Mouse (Mus musculus): ENCODE results near the gene Nedd9. TPM values are rescaled to one million over a fixed set of nuclear protein-coding genes. Genes with fewer than 3 reads are reported as not detected.

Gene Nedd9
- total and polyA plus RNA-seq, 3 experiments = 0.15 to 0.25 TPM; not detected in 1

GRCm38 (mm10) chr13:41341422-41341821, 145.7 kb downstream of the Nedd9 start:
- Histone ChIP-seq H3K9me3 (replicated peaks; ENCODE audit: insufficient read depth, low read length) (no peaks in the 10 kb centered on the region), H3K79me2 (ENCODE audit: control insufficient read depth, insufficient read depth, low read length, poor library complexity) (no peaks in the 10 kb centered on the region), H3K27me3 (ENCODE audit: control insufficient read depth in 1 of 2, insufficient read depth in 2 of 2, low read length in 2 of 2) (no peaks in the 10 kb centered on the region), H3K4me1 (ENCODE audit: control insufficient read depth in 1 of 2, insufficient read depth in 2 of 2, low read length in 2 of 2) (no peaks in the 10 kb centered on the region), H3K4me3 (ENCODE audit: control insufficient read depth in 1 of 2, insufficient read depth in 1 of 2, low read depth in 2 of 2, low read length in 2 of 2) (no peak overlapping the region), H3K36me3 (ENCODE audit: control insufficient read depth in 1 of 2, insufficient read depth in 2 of 2, low read length in 2 of 2) (no peaks in the 10 kb centered on the region), H3K27ac (ENCODE audit: control insufficient read depth, low read depth, low read length) (no peak overlapping the region), H3K9ac (ENCODE audit: control insufficient read depth, low read depth, low read length, poor library complexity, severe bottlenecking) (no peak overlapping the region)
- TF ChIP-seq MAX (IDR thresholded peaks at IDR 0.05; ENCODE audit: low read length) = no peak
- TF ChIP-seq CHD1 (IDR thresholded peaks at IDR 0.05; ENCODE audit: low read depth, low read length) = no peak
- TF ChIP-seq E2F4 (IDR thresholded peaks at IDR 0.05; ENCODE audit: borderline replicate concordance, low read depth, low read length) = no peak
- TF ChIP-seq MEF2A (IDR thresholded peaks at IDR 0.05; ENCODE audit: extremely low read depth, insufficient replicate concordance, low read depth, low read length, poor library complexity, severe bottlenecking) = no peak
- no peak for TF ChIP-seq MYC (IDR thresholded peaks at IDR 0.05; ENCODE audit: low read depth, low read length)
- no peak for TF ChIP-seq UBTF (IDR thresholded peaks at IDR 0.05; ENCODE audit: borderline replicate concordance, insufficient read depth, low read depth, low read length)
- no peak for TF ChIP-seq JUND (IDR thresholded peaks at IDR 0.05; ENCODE audit: low read depth, low read length)
- TF ChIP-seq MAZ (IDR thresholded peaks at IDR 0.05; ENCODE audit: low read depth, low read length) = no peak
- no peak for TF ChIP-seq ZMIZ1 (IDR thresholded peaks at IDR 0.05; ENCODE audit: low read depth, low read length)
- no peak for DNase-seq (ENCODE audit: low read depth, low spot score)

GRCm38 (mm10) chr13:41339653-41340351, 147.4 kb downstream of the Nedd9 start:
- Histone ChIP-seq H3K4me1 (ENCODE audit: control insufficient read depth in 1 of 2, insufficient read depth in 2 of 2, low read length in 2 of 2) (no peaks in the 10 kb centered on the region), H3K9ac (ENCODE audit: control insufficient read depth, low read depth, low read length, poor library complexity, severe bottlenecking) (no peak overlapping the region), H3K79me2 (ENCODE audit: control insufficient read depth, insufficient read depth, low read length, poor library complexity) (no peaks in the 10 kb centered on the region), H3K4me3 (ENCODE audit: control insufficient read depth in 1 of 2, insufficient read depth in 1 of 2, low read depth in 2 of 2, low read length in 2 of 2) (no peak overlapping the region), H3K36me3 (ENCODE audit: control insufficient read depth in 1 of 2, insufficient read depth in 2 of 2, low read length in 2 of 2) (no peaks in the 10 kb centered on the region), H3K27ac (ENCODE audit: control insufficient read depth, low read depth, low read length) (no peak overlapping the region), H3K27me3 (ENCODE audit: control insufficient read depth in 1 of 2, insufficient read depth in 2 of 2, low read length in 2 of 2) (no peaks in the 10 kb centered on the region), H3K9me3 (replicated peaks; ENCODE audit: insufficient read depth, low read length) (no peaks in the 10 kb centered on the region)
- TF ChIP-seq CHD2 (IDR thresholded peaks at IDR 0.05; ENCODE audit: low read length) (no peak), MAX (IDR thresholded peaks at IDR 0.05; ENCODE audit: low read length) (no peak), GABPA (IDR thresholded peaks at IDR 0.05; ENCODE audit: low read depth, low read length) (no peak), USF1 (IDR thresholded peaks at IDR 0.05; ENCODE audit: low read depth, low read length) (no peak)
- no peak for DNase-seq (ENCODE audit: low read depth, low spot score)

- no peaks in the 10 kb centered on the region for H3K27me3 ChIP-seq (ENCODE audit: control insufficient read depth in 1 of 2, insufficient read depth in 2 of 2, low read length in 2 of 2)
- no peaks in the 10 kb centered on the region for H3K36me3 ChIP-seq (ENCODE audit: control insufficient read depth in 1 of 2, insufficient read depth in 2 of 2, low read length in 2 of 2)
- H3K9me3 ChIP-seq (replicated peaks; ENCODE audit: insufficient read depth, low read length) = no peaks in the 10 kb centered on the region
- H3K27ac ChIP-seq (ENCODE audit: control insufficient read depth, low read depth, low read length) = no peak overlapping the region
- H3K4me3 ChIP-seq (ENCODE audit: control insufficient read depth in 1 of 2, insufficient read depth in 1 of 2, low read depth in 2 of 2, low read length in 2 of 2) = no peak overlapping the region
- H3K4me1 ChIP-seq (ENCODE audit: control insufficient read depth in 1 of 2, insufficient read depth in 2 of 2, low read length in 2 of 2) = no peaks in the 10 kb centered on the region
- no peak overlapping the region for H3K9ac ChIP-seq (ENCODE audit: control insufficient read depth, low read depth, low read length, poor library complexity, severe bottlenecking)
- no peaks in the 10 kb centered on the region for H3K79me2 ChIP-seq (ENCODE audit: control insufficient read depth, insufficient read depth, low read length, poor library complexity)
- no peak for DNase-seq (ENCODE audit: low read depth, low spot score)
- TF ChIP-seq BHLHE40 (IDR thresholded peaks at IDR 0.05; ENCODE audit: borderline replicate concordance, low read depth, low read length) (no peak), GABPA (IDR thresholded peaks at IDR 0.05; ENCODE audit: low read depth, low read length) (no peak), CHD1 (IDR thresholded peaks at IDR 0.05; ENCODE audit: low read depth, low read length) (no peak), ELF1 (IDR thresholded peaks at IDR 0.05; ENCODE audit: low read depth, low read length) (no peak), MAX (IDR thresholded peaks at IDR 0.05; ENCODE audit: low read length) (no peak), SMC3 (IDR thresholded peaks at IDR 0.05; ENCODE audit: low read depth, low read length) (no peak), HCFC1 (IDR thresholded peaks at IDR 0.05; ENCODE audit: low read depth, low read length) (no peak), EP300 (IDR thresholded peaks at IDR 0.05; ENCODE audit: low read depth in 1 of 2, low read length in 2 of 2) (no peak), MAFK (IDR thresholded peaks at IDR 0.05; ENCODE audit: borderline replicate concordance, low read depth, low read length) (no peak), RCOR1 (IDR thresholded peaks at IDR 0.05; ENCODE audit: low read depth, low read length) (no peak), MYC (IDR thresholded peaks at IDR 0.05; ENCODE audit: low read depth, low read length) (no peak), MYB (IDR thresholded peaks at IDR 0.05; ENCODE audit: low read depth, low read length) (no peak)
Measured at GRCm38 (mm10) chr13:41339195-41339594, 148.0 kb downstream of the Nedd9 start.
